Mouse (Mus musculus) liver, postnatal 0 days (tissue): Measurements from ENCODE around the gene Smad3.

Experiments used
- CTCF ChIP-seq: sonication (generic); IDR thresholded peaks from 2 replicates; pipeline ENCODE4 v1.5.1; 2016; ENCODE audit warnings: antibody characterized with exemption, low read depth
- EP300 ChIP-seq: IDR thresholded peaks from 2 replicates; pipeline ENCODE4 v1.6.1; 2016; ENCODE audit warnings: antibody characterized with exemption, low read depth, mild to moderate bottlenecking

DNA sequence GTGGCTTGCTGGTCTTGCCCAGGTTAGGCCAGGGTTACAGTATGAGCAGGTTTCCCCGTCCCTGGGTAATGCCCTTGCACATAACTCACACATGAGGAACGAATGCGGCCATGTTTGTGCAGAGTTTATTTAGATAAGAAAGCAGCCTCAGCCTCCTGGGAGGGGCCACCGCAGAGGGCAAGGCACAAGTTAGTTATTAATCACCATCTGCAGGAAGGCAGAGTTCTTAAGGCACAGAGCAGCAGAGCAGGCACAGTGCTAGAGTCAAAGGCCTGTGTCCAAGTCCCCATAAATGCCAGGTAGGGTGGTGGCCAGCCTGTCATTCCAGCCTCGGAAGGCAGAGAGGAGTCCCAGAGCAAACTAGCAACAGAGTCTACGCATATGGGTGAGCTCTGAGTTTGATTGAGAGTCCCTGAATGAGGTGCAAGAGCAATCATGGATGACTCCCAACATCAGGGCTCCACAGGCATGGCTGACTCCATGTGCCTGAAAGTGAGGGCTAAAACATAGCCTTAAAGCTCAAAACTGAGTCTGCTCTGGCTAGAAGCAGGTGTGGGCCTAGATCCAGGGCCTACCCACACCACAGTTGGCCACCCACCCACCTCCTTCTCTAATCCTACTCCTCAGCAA lies 17.2 kb upstream of the Smad3 start:
- no peak for TF ChIP-seq CTCF
- no peak for TF ChIP-seq EP300
